Mouse (Mus musculus): ENCODE measurements around the gene Phactr2. TPM values are rescaled to one million over a fixed set of nuclear protein-coding genes. Genes with fewer than 3 reads are reported as not detected.

Gene Phactr2
- total RNA-seq, 2 experiments from 2014 or later: 30.1 to 31.2 TPM

- no peak for ATAC-seq (ENCODE audit: poor library complexity, severe bottlenecking)
These were observed 138.9 kb downstream of the Phactr2 start for GRCm38 (mm10) chr10:13335347-13335746.

DNA sequence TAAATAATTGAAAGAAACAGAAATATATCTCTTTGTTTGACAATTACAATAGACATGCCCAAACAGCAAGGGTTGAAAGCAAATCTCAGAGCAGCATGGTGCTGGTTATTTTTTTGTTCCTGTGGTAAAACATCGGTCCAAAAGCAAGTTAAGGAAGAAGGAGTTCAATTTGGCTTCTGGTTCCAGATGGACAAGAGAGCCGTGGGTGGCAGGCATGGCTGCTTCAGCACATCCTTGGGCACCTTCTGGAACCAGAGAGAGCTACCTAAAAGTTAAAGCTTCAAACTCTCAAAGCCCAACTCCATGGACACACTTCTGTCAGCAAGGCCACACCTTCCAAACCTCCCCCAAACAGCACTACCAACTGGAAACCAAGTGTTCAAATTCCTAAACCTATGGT is 140.4 kb downstream of the Phactr2 start:
- ATAC-seq (ENCODE audit: poor library complexity, severe bottlenecking): no peak

DNA sequence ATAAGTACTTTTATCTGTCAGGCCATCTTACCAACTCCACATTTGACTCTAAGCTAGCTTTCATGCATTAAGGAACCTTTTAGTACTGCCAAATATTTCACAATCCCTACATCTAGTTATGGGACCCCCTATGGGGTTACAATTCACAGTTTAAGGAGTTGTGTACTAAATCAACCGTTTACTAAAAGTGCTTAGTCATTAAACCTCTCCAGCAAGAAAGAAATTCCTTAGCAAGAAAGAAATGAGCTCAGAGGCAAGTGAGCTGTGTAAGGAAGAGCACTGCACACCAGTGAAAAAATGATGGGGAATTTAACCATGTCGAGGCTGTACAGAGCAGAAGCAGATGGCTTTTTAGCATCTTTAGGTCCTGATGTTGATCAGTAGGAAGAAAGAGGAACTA is 141.2 kb downstream of the Phactr2 start:
- ATAC-seq (ENCODE audit: poor library complexity, severe bottlenecking): no peak

- ATAC-seq (ENCODE audit: poor library complexity, severe bottlenecking): no peak
These were observed 142.7 kb downstream of the Phactr2 start for GRCm38 (mm10) chr10:13331405-13332032.

DNA sequence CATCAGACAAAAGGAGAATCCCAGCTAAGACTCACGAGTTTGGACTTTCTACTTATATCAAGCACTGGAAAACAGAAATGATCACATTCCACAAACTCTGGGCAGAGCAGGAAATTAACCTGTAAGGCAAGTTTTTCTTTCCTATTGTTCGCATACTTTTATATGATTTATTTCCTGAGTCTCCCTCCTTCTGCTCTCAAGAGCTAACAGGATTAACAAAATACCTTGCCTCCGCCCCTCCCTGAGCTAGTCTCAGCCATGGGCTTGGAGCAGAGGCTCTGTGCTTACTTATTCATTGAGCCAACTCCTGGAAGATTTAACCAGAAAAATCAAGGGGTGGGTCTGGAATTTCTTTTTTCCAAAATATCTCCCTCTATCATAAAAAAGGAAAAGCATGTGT is 145.6 kb downstream of the Phactr2 start:
- no peak for ATAC-seq (ENCODE audit: poor library complexity, severe bottlenecking)

- ATAC-seq (ENCODE audit: poor library complexity, severe bottlenecking): no peak
These were observed 147.9 kb downstream of the Phactr2 start for GRCm38 (mm10) chr10:13326149-13326873.

GRCm38 (mm10) chr10:13323806-13324411 is 150.3 kb downstream of the Phactr2 start:
- ATAC-seq (ENCODE audit: poor library complexity, severe bottlenecking): peak; percentile 72

GRCm38 (mm10) chr10:13323139-13323805 is 150.9 kb downstream of the Phactr2 start:
- peak; percentile 32; the same call in 1 of the 2 replicates for ATAC-seq (ENCODE audit: poor library complexity, severe bottlenecking)

GRCm38 (mm10) chr10:13314999-13315398 is 159.2 kb downstream of the Phactr2 start:
- ATAC-seq (ENCODE audit: poor library complexity, severe bottlenecking): no peak

DNA sequence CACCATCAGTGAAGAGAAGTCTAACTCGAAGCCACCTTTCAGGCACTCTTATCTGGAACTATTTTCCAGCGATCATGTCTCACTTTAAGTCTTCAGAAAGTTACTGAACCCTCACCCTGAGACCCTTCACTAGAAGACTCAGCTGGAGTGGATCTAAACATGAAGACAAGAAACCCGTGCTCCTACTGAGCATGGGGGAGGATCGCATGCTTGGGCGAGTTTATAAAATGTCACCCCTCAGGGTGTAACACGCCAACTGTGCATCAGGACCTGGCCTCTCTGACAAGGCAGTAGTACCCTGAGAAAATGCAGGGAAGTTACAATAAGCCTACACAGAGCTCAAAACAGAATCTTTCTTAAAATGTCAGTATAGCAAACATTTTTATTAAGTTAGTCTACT is 161.6 kb downstream of the Phactr2 start:
- ATAC-seq (ENCODE audit: poor library complexity, severe bottlenecking): no peak

- ATAC-seq (ENCODE audit: poor library complexity, severe bottlenecking): no peak
These were observed 162.6 kb downstream of the Phactr2 start for GRCm38 (mm10) chr10:13311612-13312011.

GRCm38 (mm10) chr10:13310075-13310474 is 164.1 kb downstream of the Phactr2 start:
- ATAC-seq (ENCODE audit: poor library complexity, severe bottlenecking): 0 out of 2 replicates have a peak, but pooled peaks have one; percentile 34

GRCm38 (mm10) chr10:13304641-13305241 is 169.5 kb downstream of the Phactr2 start:
- ATAC-seq (ENCODE audit: poor library complexity, severe bottlenecking): peak; percentile 76

- peak; percentile 64 for ATAC-seq (ENCODE audit: poor library complexity, severe bottlenecking)
These were observed 170.6 kb downstream of the Phactr2 start for GRCm38 (mm10) chr10:13303271-13304265.

DNA sequence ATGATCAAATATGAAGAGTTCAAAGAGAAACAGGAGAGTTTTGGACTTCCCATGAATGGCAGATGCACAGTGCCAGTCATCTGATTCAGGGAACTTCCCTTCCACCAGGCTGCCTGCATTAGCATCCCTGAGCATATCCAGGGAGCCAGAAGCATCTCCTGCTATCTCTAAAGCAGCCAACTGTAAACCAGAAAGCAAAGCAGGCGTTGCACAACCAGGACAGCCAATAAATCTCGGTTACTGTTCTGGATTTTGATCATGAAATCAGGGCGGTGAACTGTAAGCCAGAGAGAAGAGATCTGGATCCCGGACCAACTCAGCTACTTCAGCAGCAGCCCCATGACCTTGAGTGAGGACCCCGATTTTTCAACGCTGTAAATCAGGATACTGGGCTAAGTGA is 173.6 kb downstream of the Phactr2 start:
- no peak for ATAC-seq (ENCODE audit: poor library complexity, severe bottlenecking)

DNA sequence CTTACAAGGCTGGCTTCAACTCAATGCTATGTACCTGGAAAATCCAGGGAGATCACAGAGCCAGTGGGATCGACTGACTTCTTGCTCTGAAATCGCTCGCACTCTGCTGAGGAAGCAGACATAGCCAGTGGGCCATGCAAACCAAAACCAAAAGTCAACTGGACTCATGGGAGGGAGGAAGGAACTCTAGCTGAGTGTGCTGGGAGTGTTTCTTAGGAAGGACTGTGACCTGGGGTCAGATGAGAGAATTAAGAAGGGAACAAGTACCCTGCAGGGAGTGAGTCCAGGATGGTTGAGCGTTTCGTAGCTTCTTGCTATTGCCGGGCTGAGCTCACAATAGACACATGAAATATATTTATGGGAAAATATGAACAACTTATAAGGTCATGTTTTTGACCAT is 174.0 kb downstream of the Phactr2 start:
- no peak for ATAC-seq (ENCODE audit: poor library complexity, severe bottlenecking)

- peak; percentile 82 for ATAC-seq (ENCODE audit: poor library complexity, severe bottlenecking)
These were observed 179.3 kb downstream of the Phactr2 start for GRCm38 (mm10) chr10:13294886-13295285.

DNA sequence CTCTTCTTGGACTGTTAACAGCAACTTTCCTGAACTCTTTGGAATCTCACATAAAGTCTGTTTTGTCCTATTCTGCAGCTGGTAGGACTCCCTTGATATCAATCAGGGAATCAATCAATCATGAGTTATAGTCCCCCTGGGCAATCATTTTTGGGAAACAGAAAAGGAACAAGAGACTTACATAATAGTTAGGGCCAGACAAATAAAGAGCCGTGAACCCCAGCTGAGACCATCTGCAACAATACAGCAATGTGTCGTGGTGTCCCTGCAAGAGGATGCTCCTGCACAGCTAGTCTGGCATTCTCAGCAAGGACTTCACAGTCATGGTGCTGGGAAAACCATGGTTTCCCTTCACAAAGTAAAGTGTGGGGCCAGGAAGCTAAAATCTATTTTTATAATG is 182.2 kb downstream of the Phactr2 start:
- no peak for ATAC-seq (ENCODE audit: poor library complexity, severe bottlenecking)

DNA sequence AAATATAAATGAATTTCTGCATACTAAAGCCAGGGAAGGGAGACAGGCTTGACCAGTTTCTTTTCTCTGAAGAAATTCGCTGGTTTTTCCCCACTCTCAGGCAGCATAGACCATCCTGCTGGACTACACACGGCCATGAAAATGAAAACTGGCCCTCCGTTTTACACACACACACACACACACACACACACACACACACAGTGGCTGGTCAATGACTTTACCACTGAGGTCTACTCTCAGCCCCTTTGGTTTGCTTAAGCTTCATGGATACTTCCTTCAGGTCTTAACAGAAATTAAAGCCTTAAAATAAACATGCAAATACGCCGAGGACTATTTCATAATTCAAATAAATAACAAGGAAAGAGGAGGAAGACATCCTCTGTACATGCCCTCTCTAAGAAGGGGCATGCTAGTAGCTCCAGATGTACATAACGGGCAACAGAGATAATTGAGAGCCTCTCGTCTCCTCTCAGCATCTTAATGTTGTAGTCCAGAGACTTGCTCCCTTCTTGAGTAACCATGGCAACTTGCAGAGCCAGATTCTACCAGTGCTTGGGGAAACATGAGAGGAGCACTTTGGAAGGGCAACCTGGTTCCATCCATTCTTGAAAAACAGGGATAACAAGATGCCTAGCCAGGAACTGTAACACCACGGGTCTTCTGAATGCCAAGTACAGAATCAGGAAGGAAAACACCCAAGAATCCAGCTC is 184.8 kb downstream of the Phactr2 start:
- ATAC-seq (ENCODE audit: poor library complexity, severe bottlenecking): no peak

Measured in megakaryocyte, adult 5-6 weeks (primary cell).